Comparison of ENCODE assay signal across 25 mouse cellular contexts in genomic region chr12:108677116-108677515, GRCm38 (mm10). TPM values are rescaled to one million over a fixed set of nuclear protein-coding genes. Genes with fewer than 3 reads are reported as not detected.
A peak's percentile ranks its signal among the peaks of the same experiment; 100 is the strongest.
DNase-seq lines count a peak whose midpoint lies in the region; ATAC-seq and TF ChIP-seq lines count a peak whose summit lies in the region.
"Had no signal": no experiment of that assay in that cellular context is flagged by ENCODE, and none has a peak within 500 bp of the region (broad histone marks: within the 10 kb centered on the region; RNA-seq: fewer than 3 reads in every experiment).

No protein-coding gene starts in this region.

- intact Hi-C loops in gastrocnemius, adult 2 months (cut with DNase I) = loop anchor here (5.0 kb wide), 1 partner anchor 65 kb away; no protein-coding TSS in a partner anchor

- no peaks in the 10 kb centered on the region for H3K9me3 ChIP-seq in kidney, embryonic 16.5 days (ENCODE audit: low read length)
- no peaks in the 10 kb centered on the region for H3K9me3 ChIP-seq in midbrain, postnatal 0 days (ENCODE audit: low read length)
- H3K9me3 ChIP-seq: embryonic facial prominence, embryonic 13.5 days; forebrain, embryonic 12.5 days; heart, embryonic 10.5 days; heart, embryonic 15.5 days; hindbrain, embryonic 13.5 days had no signal

- 85% methylated on average over 5 of the region's 5 CpGs for WGBS in kidney, embryonic 16.5 days
- WGBS in midbrain, postnatal 0 days = 92% methylated on average over 5 of the region's 5 CpGs

- H3K4me3 ChIP-seq in gastrocnemius, adult 2 months = no peak overlapping the region
- H3K4me3 ChIP-seq in brown adipose tissue, adult 24 weeks (ENCODE audit: insufficient read depth, low read depth, low read length) = no peak overlapping the region
- no peak overlapping the region for H3K4me3 ChIP-seq in kidney, embryonic 16.5 days (ENCODE audit: low read length)
- H3K4me3 ChIP-seq in midbrain, postnatal 0 days (ENCODE audit: low read depth, low read length) = no peak overlapping the region
- H3K4me3 ChIP-seq: embryonic facial prominence, embryonic 13.5 days; forebrain, embryonic 12.5 days; heart, embryonic 10.5 days; heart, embryonic 15.5 days; hindbrain, embryonic 13.5 days had no signal

- no peak for TF ChIP-seq CTCF in gastrocnemius, adult 2 months (IDR thresholded peaks at IDR 0.05)
- TF ChIP-seq CTCF in midbrain, postnatal 0 days (IDR thresholded peaks at IDR 0.05) = no peak

- DNase-seq in gastrocnemius, adult 2 months = no peak
- no peak for DNase-seq in gastrocnemius, postnatal 4 days (ENCODE audit: low spot score in 2 of 2)
- DNase-seq in kidney, adult 18-20 months = peak; percentile 49
- no peak for DNase-seq in kidney, postnatal 4 days
- no peak for DNase-seq in midbrain, postnatal 0 days (ENCODE audit: low spot score)
- DNase-seq: adrenal gland, postnatal 10 days; B cell, adult 2 months; cerebellum, adult 18-20 months; cerebellum, adult 9-11 months; cerebellum, postnatal 36 days; gastrocnemius, postnatal 25 days; heart, adult 11 months; heart, postnatal 14 days had no signal

- H3K4me1 ChIP-seq in brown adipose tissue, adult 24 weeks (ENCODE audit: control insufficient read depth, insufficient read depth, insufficient read length, low read length) = peaks cover 48% of the 10 kb centered on the region
- peaks cover 22% of the 10 kb centered on the region for H3K4me1 ChIP-seq in kidney, embryonic 16.5 days (ENCODE audit: insufficient read depth, low read length)
- H3K4me1 ChIP-seq in midbrain, postnatal 0 days (ENCODE audit: insufficient read depth, low read length) = no peaks in the 10 kb centered on the region
- H3K4me1 ChIP-seq: forebrain, embryonic 12.5 days; hindbrain, embryonic 13.5 days had no signal

- no peak overlapping the region for H3K4me2 ChIP-seq in kidney, embryonic 16.5 days (replicated peaks; ENCODE audit: low read depth, low read length)
- H3K4me2 ChIP-seq in midbrain, postnatal 0 days (ENCODE audit: low read depth, low read length, poor library complexity, severe bottlenecking) = no peak overlapping the region
- H3K4me2 ChIP-seq: embryonic facial prominence, embryonic 13.5 days; forebrain, embryonic 12.5 days; heart, embryonic 15.5 days; hindbrain, embryonic 13.5 days had no signal

- H3K27me3 ChIP-seq in kidney, embryonic 16.5 days (ENCODE audit: insufficient read depth, low read length) = no peaks in the 10 kb centered on the region
- H3K27me3 ChIP-seq in midbrain, postnatal 0 days (ENCODE audit: insufficient read depth, low read length) = no peaks in the 10 kb centered on the region
- H3K27me3 ChIP-seq: embryonic facial prominence, embryonic 13.5 days; forebrain, embryonic 12.5 days; heart, embryonic 15.5 days; hindbrain, embryonic 13.5 days had no signal

- H3K27ac ChIP-seq in gastrocnemius, adult 2 months = peak overlapping the region; percentile 51
- H3K27ac ChIP-seq in brown adipose tissue, adult 24 weeks (replicated peaks; ENCODE audit: low read depth, low read length) = peak overlapping the region; percentile 29
- peak overlapping the region; percentile 90 for H3K27ac ChIP-seq in kidney, embryonic 16.5 days (ENCODE audit: low read length)
- H3K27ac ChIP-seq in midbrain, postnatal 0 days (ENCODE audit: low read depth, low read length) = no peak overlapping the region
- H3K27ac ChIP-seq: embryonic facial prominence, embryonic 13.5 days; forebrain, embryonic 12.5 days; heart, embryonic 10.5 days; heart, embryonic 15.5 days; hindbrain, embryonic 13.5 days had no signal

- peaks cover 43% of the 10 kb centered on the region for H3K36me3 ChIP-seq in kidney, embryonic 16.5 days (ENCODE audit: insufficient read depth, low read length)
- peaks cover 73% of the 10 kb centered on the region for H3K36me3 ChIP-seq in midbrain, postnatal 0 days (ENCODE audit: insufficient read depth, low read length)
- H3K36me3 ChIP-seq: G1E had no signal

- no peak for ATAC-seq in kidney, embryonic 16.5 days (ENCODE audit: low FRiP score, low TSS enrichment)
- no peak for ATAC-seq in midbrain, postnatal 0 days (ENCODE audit: low FRiP score)
- no peak for ATAC-seq in monocyte, adult 5-6 weeks (replicated peaks; ENCODE audit: insufficient number of reproducible peaks, low FRiP score, low TSS enrichment, poor library complexity, severe bottlenecking)
- ATAC-seq: CD4-positive, CD25-positive, alpha-beta regulatory T cell, adult 4 months; forebrain, embryonic 16.5 days had no signal

- no peak overlapping the region; the same call in 1 of the 2 replicates for H3K9ac ChIP-seq in kidney, embryonic 16.5 days (replicated peaks; ENCODE audit: low read length)
- no peak overlapping the region for H3K9ac ChIP-seq in midbrain, postnatal 0 days (replicated peaks; ENCODE audit: low read length, poor library complexity, severe bottlenecking)
- H3K9ac ChIP-seq: embryonic facial prominence, embryonic 13.5 days; forebrain, embryonic 12.5 days; heart, embryonic 15.5 days; hindbrain, embryonic 13.5 days had no signal

RNA-seq across cellular contexts. Expression of gene Degs2, which starts 25.0 kb away (rescaled TPM):
- total RNA-seq in gastrocnemius, adult 2 months (2021) = not detected
- total RNA-seq in gastrocnemius, postnatal 4 days (2021) = not detected
- polyA plus RNA-seq in brown adipose tissue, adult 24 weeks (2012; ENCODE audit: insufficient read depth, insufficient read length, missing spikeins) = not detected in 2 replicates
- 10.6 and 12.1 TPM in 2 replicates for polyA plus RNA-seq in kidney, embryonic 16.5 days (2015; fragmentation: Nextera tagmentation; extraction: Ambion mirVana)
- total RNA-seq in midbrain, postnatal 0 days (2014; rRNA removed) = 0.71 and 2.1 TPM in 2 replicates
- 1.1 and 1.4 TPM in 2 replicates for polyA plus RNA-seq in midbrain, postnatal 0 days (2015; fragmentation: Nextera tagmentation; extraction: Ambion mirVana)
- total RNA-seq in monocyte, adult 5-6 weeks (2017) = 0.21 to 0.29 TPM in 2 of 3 replicates, not detected in the other
- total RNA-seq: adrenal gland, postnatal 10 days; G1E; hematopoietic stem cell, adult 5-6 weeks had no signal
- polyA plus RNA-seq: G1E had no signal
